14 mouse cellular contexts compared by ENCODE assay signal in genomic region chr3:55531204-55532044, GRCm38 (mm10). TPM values are rescaled to one million over a fixed set of nuclear protein-coding genes. Genes with fewer than 3 reads are reported as not detected.
A peak's percentile ranks its signal among the peaks of the same experiment; 100 is the strongest.
DNase-seq lines count a peak whose midpoint lies in the region; ATAC-seq lines count a peak whose summit lies in the region.
"Had no signal": no experiment of that assay in that cellular context is flagged by ENCODE, and none has a peak within 500 bp of the region (broad histone marks: within the 10 kb centered on the region; RNA-seq: fewer than 3 reads in every experiment).

No protein-coding gene starts in this region.

- H3K27ac ChIP-seq in heart, embryonic 14.5 days (replicated peaks in 1 of 2; ENCODE audit: control insufficient read depth in 1 of 2, insufficient read depth in 1 of 2, low read depth in 2 of 2, low read length in 2 of 2): no peak overlapping the region
- H3K27ac ChIP-seq in midbrain, embryonic 14.5 days (replicated peaks; ENCODE audit: low read depth, low read length): 0 out of 2 replicates have a peak overlapping the region, but pooled peaks have one; percentile 28
- H3K27ac ChIP-seq in midbrain, embryonic 10.5 days (replicated peaks): no peak overlapping the region
- H3K27ac ChIP-seq in limb, embryonic 12.5 days: peak overlapping the region; percentile 84
- peak overlapping the region; percentile 61 for H3K27ac ChIP-seq in neural tube, embryonic 15.5 days (replicated peaks)
- H3K27ac ChIP-seq: lung, embryonic 15.5 days had no signal

- peak overlapping the region; percentile 42 for H3K4me2 ChIP-seq in heart, embryonic 14.5 days (ENCODE audit: low read length)
- no peak overlapping the region for H3K4me2 ChIP-seq in midbrain, embryonic 14.5 days (ENCODE audit: low read length)
- peak overlapping the region; percentile 28 for H3K4me2 ChIP-seq in limb, embryonic 12.5 days
- H3K4me2 ChIP-seq in neural tube, embryonic 15.5 days: no peak overlapping the region
- H3K4me2 ChIP-seq: lung, embryonic 15.5 days had no signal

- H3K36me3 ChIP-seq in heart, embryonic 14.5 days (ENCODE audit: control insufficient read depth, insufficient read depth, low read length): no peaks in the 10 kb centered on the region
- H3K36me3 ChIP-seq in midbrain, embryonic 14.5 days (ENCODE audit: control insufficient read depth, insufficient read depth, low read length): peaks cover 14% of the 10 kb centered on the region
- no peaks in the 10 kb centered on the region for H3K36me3 ChIP-seq in midbrain, embryonic 10.5 days
- no peaks in the 10 kb centered on the region for H3K36me3 ChIP-seq in limb, embryonic 12.5 days
- no peaks in the 10 kb centered on the region for H3K36me3 ChIP-seq in neural tube, embryonic 15.5 days
- H3K36me3 ChIP-seq: lung, embryonic 15.5 days had no signal

- H3K4me3 ChIP-seq in heart, embryonic 14.5 days (ENCODE audit: control insufficient read depth in 1 of 2, insufficient read depth in 1 of 2, low read depth in 1 of 2, low read length in 2 of 2): no peak overlapping the region
- no peak overlapping the region for H3K4me3 ChIP-seq in midbrain, embryonic 14.5 days (replicated peaks; ENCODE audit: low read depth, low read length)
- H3K4me3 ChIP-seq in midbrain, embryonic 10.5 days: no peak overlapping the region
- no peak overlapping the region for H3K4me3 ChIP-seq in limb, embryonic 12.5 days (replicated peaks)
- no peak overlapping the region for H3K4me3 ChIP-seq in neural tube, embryonic 15.5 days (replicated peaks)
- H3K4me3 ChIP-seq: lung, embryonic 15.5 days had no signal

- H3K27me3 ChIP-seq in heart, embryonic 14.5 days (ENCODE audit: control insufficient read depth, insufficient read depth, low read length): no peaks in the 10 kb centered on the region
- H3K27me3 ChIP-seq in midbrain, embryonic 14.5 days (ENCODE audit: control insufficient read depth, insufficient read depth, low read length): no peaks in the 10 kb centered on the region
- 0 out of 2 replicates have a peak, but pooled peaks cover 4% of the 10 kb centered on the region for H3K27me3 ChIP-seq in midbrain, embryonic 10.5 days (ENCODE audit: low read depth, poor library complexity, severe bottlenecking)
- H3K27me3 ChIP-seq in limb, embryonic 12.5 days: no peaks in the 10 kb centered on the region
- H3K27me3 ChIP-seq in neural tube, embryonic 15.5 days (replicated peaks): no peaks in the 10 kb centered on the region
- H3K27me3 ChIP-seq: lung, embryonic 15.5 days had no signal

- DNase-seq in heart, postnatal 10 days: no peak
- peak; percentile 49 for DNase-seq in midbrain, embryonic 14.5 days
- no peak for DNase-seq in midbrain, embryonic 10.5 days (ENCODE audit: low spot score)
- DNase-seq in lung, postnatal 10 days: no peak
- DNase-seq: cerebellum, postnatal 25 days; gastrocnemius, postnatal 25 days had no signal

- intact Hi-C loops in heart, postnatal 10 days (cut with DNase I): no loop called here

- no peak for ATAC-seq in heart, embryonic 14.5 days (ENCODE audit: insufficient number of reproducible peaks, insufficient read depth, low FRiP score, low read depth)
- no peak for ATAC-seq in midbrain, embryonic 14.5 days (ENCODE audit: low FRiP score, low TSS enrichment)
- ATAC-seq in limb, embryonic 12.5 days (ENCODE audit: insufficient number of reproducible peaks, insufficient read depth, low FRiP score, low TSS enrichment, low read depth): 0 out of 2 replicates have a peak, but pooled peaks have one; percentile 58
- ATAC-seq in neural tube, embryonic 15.5 days (ENCODE audit: low FRiP score): 0 out of 2 replicates have a peak, but pooled peaks have one; percentile 25
- ATAC-seq: intestine, postnatal 0 days had no signal

- H3K9me3 ChIP-seq in heart, embryonic 14.5 days (ENCODE audit: control insufficient read depth, low read length): no peaks in the 10 kb centered on the region
- no peaks in the 10 kb centered on the region for H3K9me3 ChIP-seq in midbrain, embryonic 14.5 days (ENCODE audit: control insufficient read depth, low read length)
- no peaks in the 10 kb centered on the region for H3K9me3 ChIP-seq in midbrain, embryonic 10.5 days (replicated peaks)
- H3K9me3 ChIP-seq in limb, embryonic 12.5 days: no peaks in the 10 kb centered on the region
- no peaks in the 10 kb centered on the region for H3K9me3 ChIP-seq in neural tube, embryonic 15.5 days (replicated peaks)
- H3K9me3 ChIP-seq: lung, embryonic 15.5 days had no signal

- WGBS in heart, embryonic 14.5 days: 47% methylated on average over 14 of the region's 14 CpGs
- 76% methylated on average over 14 of the region's 14 CpGs for WGBS in midbrain, embryonic 14.5 days
- 87% methylated on average over 14 of the region's 14 CpGs for WGBS in midbrain, embryonic 10.5 days
- WGBS in limb, embryonic 12.5 days: 30% methylated on average over 14 of the region's 14 CpGs
- 58% methylated on average over 14 of the region's 14 CpGs for WGBS in neural tube, embryonic 15.5 days

- H3K4me1 ChIP-seq in heart, embryonic 14.5 days (ENCODE audit: control insufficient read depth in 2 of 2, insufficient read depth in 2 of 2, low read length in 2 of 2): peaks cover 3 to 8% of the 10 kb centered on the region in 2 experiments; a peak in 3 of 4 replicates
- H3K4me1 ChIP-seq in midbrain, embryonic 14.5 days (ENCODE audit: control insufficient read depth, insufficient read depth, low read length): peaks cover 33% of the 10 kb centered on the region
- peaks cover 28% of the 10 kb centered on the region for H3K4me1 ChIP-seq in midbrain, embryonic 10.5 days
- peaks cover 88% of the 10 kb centered on the region for H3K4me1 ChIP-seq in limb, embryonic 12.5 days (replicated peaks)
- H3K4me1 ChIP-seq in neural tube, embryonic 15.5 days: peaks cover 51% of the 10 kb centered on the region

- no peak overlapping the region for H3K9ac ChIP-seq in heart, embryonic 14.5 days (ENCODE audit: low read length)
- H3K9ac ChIP-seq in midbrain, embryonic 14.5 days (replicated peaks; ENCODE audit: low read length): no peak overlapping the region
- no peak overlapping the region for H3K9ac ChIP-seq in limb, embryonic 12.5 days (replicated peaks)
- H3K9ac ChIP-seq in neural tube, embryonic 15.5 days (replicated peaks): no peak overlapping the region
- H3K9ac ChIP-seq: lung, embryonic 15.5 days had no signal

RNA-seq across cellular contexts. Expression of gene Gm21954, which starts 59.4 kb away (rescaled TPM):
- not detected in 2 replicates for polyA plus RNA-seq in heart, embryonic 14.5 days (2014; fragmentation: Nextera tagmentation; extraction: Ambion mirVana)
- not detected for total RNA-seq in heart, postnatal 10 days (2021)
- not detected in 2 replicates for polyA plus RNA-seq in midbrain, embryonic 14.5 days (2014; fragmentation: Nextera tagmentation; extraction: Ambion mirVana)
- polyA plus RNA-seq in midbrain, embryonic 10.5 days (2016; fragmentation: Nextera tagmentation; extraction: Ambion mirVana): not detected in 2 replicates
- not detected in 2 replicates for polyA plus RNA-seq in limb, embryonic 12.5 days (2016; fragmentation: Nextera tagmentation; extraction: Ambion mirVana)
- not detected in 2 replicates for polyA plus RNA-seq in neural tube, embryonic 15.5 days (2015; fragmentation: Nextera tagmentation; extraction: Ambion mirVana)
- total RNA-seq: gastrocnemius, postnatal 25 days; left cerebral cortex, postnatal 25 days; monocyte, adult 5-6 weeks had no signal
- polyA plus RNA-seq: intestine, postnatal 0 days; lung, embryonic 15.5 days; urinary bladder, adult 2 months had no signal

Comparison
In these comparisons a context has a peak if more than half of its experiments do, and no peak if none do; other contexts are left out.
1. H3K27ac ChIP-seq: peak in midbrain, embryonic 14.5 days (single experiment), limb, embryonic 12.5 days (single experiment) and neural tube, embryonic 15.5 days (single experiment); none in heart, embryonic 14.5 days (0 of 2) and midbrain, embryonic 10.5 days (single experiment).
2. ATAC-seq: peak in limb, embryonic 12.5 days (single experiment) and neural tube, embryonic 15.5 days (single experiment); none in heart, embryonic 14.5 days (single experiment) and midbrain, embryonic 14.5 days (single experiment).
3. H3K4me2 ChIP-seq: peak in heart, embryonic 14.5 days (single experiment) and limb, embryonic 12.5 days (single experiment); none in midbrain, embryonic 14.5 days (single experiment) and neural tube, embryonic 15.5 days (single experiment).